Mouse (Mus musculus): ENCODE results near the gene Pax6. TPM values are rescaled to one million over a fixed set of nuclear protein-coding genes. Genes with fewer than 3 reads are reported as not detected.

The Pax6 gene
- polyA plus RNA-seq, 1 experiment: not detected

GRCm38 (mm10) chr2:105676080-105676908 lies 7.6 kb downstream of the Pax6 start:
- H3K4me3 ChIP-seq (ENCODE audit: insufficient read depth, low read length): peak overlapping the region; percentile 52
- H3K27ac ChIP-seq (ENCODE audit: insufficient read depth, low read depth, low read length): no peak overlapping the region
- TF ChIP-seq CTCF (IDR thresholded peaks at IDR 0.05; ENCODE audit: low read depth, low read length) (no peak), POLR2A (IDR thresholded peaks at IDR 0.05; ENCODE audit: borderline replicate concordance, low read depth, low read length) (no peak)
- peaks cover 15% of the 10 kb centered on the region for H3K4me1 ChIP-seq (ENCODE audit: control insufficient read depth, insufficient read depth, low read length)

- H3K27ac ChIP-seq (ENCODE audit: insufficient read depth, low read depth, low read length): no peak overlapping the region
- TF ChIP-seq POLR2A (IDR thresholded peaks at IDR 0.05; ENCODE audit: borderline replicate concordance, low read depth, low read length): no peak
- TF ChIP-seq CTCF (IDR thresholded peaks at IDR 0.05; ENCODE audit: low read depth, low read length): no peak
- peak overlapping the region; percentile 52; the same call in 1 of the 2 replicates for H3K4me3 ChIP-seq (ENCODE audit: insufficient read depth, low read length)
- H3K4me1 ChIP-seq (ENCODE audit: control insufficient read depth, insufficient read depth, low read length): peaks cover 15% of the 10 kb centered on the region
These were observed 8.3 kb downstream of the Pax6 start for GRCm38 (mm10) chr2:105676909-105677433.

DNA sequence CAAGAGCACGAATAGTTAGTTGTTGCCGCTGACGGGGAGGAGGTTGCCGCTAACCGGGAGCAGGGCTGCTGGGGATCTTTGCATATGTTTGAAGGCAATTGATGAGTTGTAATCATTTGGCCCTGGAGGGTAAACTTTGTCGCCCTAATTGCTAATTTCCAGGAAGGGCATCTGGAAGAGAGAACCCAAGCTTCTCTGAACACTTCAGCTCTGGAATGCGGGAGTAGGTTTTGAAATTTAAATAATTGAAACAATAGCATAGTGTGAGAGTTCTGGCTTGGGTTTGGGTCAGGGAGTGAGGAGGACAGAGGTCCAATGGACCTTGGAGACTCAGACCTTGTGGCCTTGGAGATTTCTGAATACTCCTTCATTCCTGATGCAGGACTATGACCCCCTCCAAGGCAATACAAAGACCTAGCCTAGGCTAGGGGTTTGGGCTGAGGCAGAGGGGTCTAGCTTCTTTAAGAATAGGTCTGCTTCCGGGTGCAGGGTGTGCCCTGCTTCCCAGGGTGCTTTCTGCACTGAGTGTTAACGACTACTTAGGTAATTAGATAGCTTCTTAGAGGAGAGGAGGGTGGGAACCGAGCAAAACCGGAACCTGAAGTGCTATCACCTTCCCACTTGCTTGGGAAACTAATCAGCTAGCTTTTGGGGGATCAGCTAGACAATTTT lies 8.9 kb downstream of the Pax6 start:
- Histone ChIP-seq H3K27ac (ENCODE audit: insufficient read depth, low read depth, low read length) (no peak overlapping the region), H3K4me3 (ENCODE audit: insufficient read depth, low read length) (no peak overlapping the region), H3K4me1 (ENCODE audit: control insufficient read depth, insufficient read depth, low read length) (peaks cover 15% of the 10 kb centered on the region)
- TF ChIP-seq CTCF (IDR thresholded peaks at IDR 0.05; ENCODE audit: low read depth, low read length) (no peak), POLR2A (IDR thresholded peaks at IDR 0.05; ENCODE audit: borderline replicate concordance, low read depth, low read length) (no peak)

DNA sequence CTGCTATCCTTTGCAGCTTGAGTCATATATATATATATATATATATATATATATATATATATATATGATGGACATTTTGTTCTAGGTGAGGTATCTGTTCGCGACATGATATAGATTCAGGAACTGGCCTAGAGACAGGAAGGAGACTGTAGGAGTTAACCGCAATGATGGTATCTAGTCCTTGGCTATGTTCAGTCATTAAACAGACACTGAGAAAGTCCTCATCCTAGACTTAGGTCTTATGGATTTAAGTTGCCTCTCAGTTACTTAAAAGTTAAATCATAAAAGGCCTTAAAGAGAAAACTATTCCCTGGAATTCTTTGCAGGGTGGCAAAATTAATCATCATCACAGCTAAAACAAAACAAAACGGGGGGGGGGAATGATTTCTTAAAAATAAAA lies 9.6 kb downstream of the Pax6 start:
- no peak overlapping the region for H3K27ac ChIP-seq (ENCODE audit: insufficient read depth, low read depth, low read length)
- peaks cover 15% of the 10 kb centered on the region for H3K4me1 ChIP-seq (ENCODE audit: control insufficient read depth, insufficient read depth, low read length)
- H3K4me3 ChIP-seq (ENCODE audit: insufficient read depth, low read length): no peak overlapping the region
- TF ChIP-seq POLR2A (IDR thresholded peaks at IDR 0.05; ENCODE audit: borderline replicate concordance, low read depth, low read length) (no peak), CTCF (IDR thresholded peaks at IDR 0.05; ENCODE audit: low read depth, low read length) (no peak)

DNA sequence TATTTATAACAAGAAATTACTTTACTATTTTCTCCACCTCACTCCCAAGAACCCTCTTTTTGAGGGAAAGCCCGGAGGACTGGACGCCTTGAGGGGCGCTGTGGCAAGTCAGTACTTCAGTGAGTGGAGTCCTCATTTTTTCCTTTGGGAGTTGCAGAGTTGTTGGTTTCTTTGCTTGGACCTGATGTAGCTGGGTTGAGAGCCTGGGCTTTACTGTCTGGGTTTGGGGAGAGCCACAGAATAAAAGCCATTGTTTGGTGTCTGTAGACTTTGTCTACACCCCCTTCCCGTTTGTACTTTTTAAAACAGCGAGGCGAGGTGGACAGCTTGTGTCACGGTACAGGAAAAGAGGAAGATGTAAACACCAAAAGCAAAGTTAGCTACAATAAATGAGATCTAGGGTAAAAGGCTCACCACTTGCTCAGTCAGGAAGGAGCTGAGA lies 10.2 kb downstream of the Pax6 start:
- Histone ChIP-seq H3K27ac (ENCODE audit: insufficient read depth, low read depth, low read length) (no peak overlapping the region), H3K4me1 (ENCODE audit: control insufficient read depth, insufficient read depth, low read length) (peaks cover 11% of the 10 kb centered on the region), H3K4me3 (ENCODE audit: insufficient read depth, low read length) (no peak overlapping the region)
- TF ChIP-seq POLR2A (IDR thresholded peaks at IDR 0.05; ENCODE audit: borderline replicate concordance, low read depth, low read length) (no peak), CTCF (IDR thresholded peaks at IDR 0.05; ENCODE audit: low read depth, low read length) (no peak)

- Histone ChIP-seq H3K4me1 (ENCODE audit: control insufficient read depth, insufficient read depth, low read length) (peaks cover 8% of the 10 kb centered on the region; the same call in 1 of the 2 replicates), H3K4me3 (ENCODE audit: insufficient read depth, low read length) (no peak overlapping the region)
These were observed 10.6 kb downstream of the Pax6 start for GRCm38 (mm10) chr2:105679331-105679730.

GRCm38 (mm10) chr2:105680146-105680998 lies 11.7 kb downstream of the Pax6 start:
- no peak overlapping the region for H3K27ac ChIP-seq (ENCODE audit: insufficient read depth, low read depth, low read length)
- TF ChIP-seq POLR2A (IDR thresholded peaks at IDR 0.05; ENCODE audit: borderline replicate concordance, low read depth, low read length) (no peak), CTCF (IDR thresholded peaks at IDR 0.05; ENCODE audit: low read depth, low read length) (no peak)
- H3K4me3 ChIP-seq (ENCODE audit: insufficient read depth, low read length): no peak overlapping the region
- peaks cover 5% of the 10 kb centered on the region; the same call in 1 of the 2 replicates for H3K4me1 ChIP-seq (ENCODE audit: control insufficient read depth, insufficient read depth, low read length)

More at GRCm38 (mm10) chr2:105679331-105679730, 10.6 kb downstream of the Pax6 start:
- TF ChIP-seq POLR2A (IDR thresholded peaks at IDR 0.05; ENCODE audit: borderline replicate concordance, low read depth, low read length) (no peak), CTCF (IDR thresholded peaks at IDR 0.05; ENCODE audit: low read depth, low read length) (no peak)
- H3K27ac ChIP-seq (ENCODE audit: insufficient read depth, low read depth, low read length): no peak overlapping the region

GRCm38 (mm10) chr2:105680999-105681710 lies 12.5 kb downstream of the Pax6 start:
- no peak overlapping the region for H3K27ac ChIP-seq (ENCODE audit: insufficient read depth, low read depth, low read length)
- peaks cover 5% of the 10 kb centered on the region; the same call in 1 of the 2 replicates for H3K4me1 ChIP-seq (ENCODE audit: control insufficient read depth, insufficient read depth, low read length)
- TF ChIP-seq CTCF (IDR thresholded peaks at IDR 0.05; ENCODE audit: low read depth, low read length): no peak
- TF ChIP-seq POLR2A (IDR thresholded peaks at IDR 0.05; ENCODE audit: borderline replicate concordance, low read depth, low read length): no peak
- no peak overlapping the region for H3K4me3 ChIP-seq (ENCODE audit: insufficient read depth, low read length)

Data from bone marrow macrophage, adult 2 months (primary cell).